Mouse (Mus musculus) lung, postnatal 0 days (tissue): Measurements from ENCODE around the gene Colgalt2. TPM values are rescaled to one million over a fixed set of nuclear protein-coding genes. Genes with fewer than 3 reads are reported as not detected.

Experiments used
- ATAC-seq: fragments of 200-750 bp; cut with Nextera tagmentation; 2 replicates; pipeline ENCODE4 v1.8.0; 2017; ENCODE audit warnings: moderate library complexity
- DNase-seq: peaks from one replicate; pipeline ENCODE4 v3.0.0-alpha.2; 2016; ENCODE audit warnings: low spot score
- H3K27ac ChIP-seq: fragments of 300-500 bp; sonication (generic); 2 replicates; pipeline ENCODE4 v1.5.1; 2014; ENCODE audit warnings: antibody characterized with exemption, mild to moderate bottlenecking, low read length, mixed read lengths
- H3K27me3 ChIP-seq: fragments of 300-500 bp; sonication (generic); replicated peaks from 2 replicates; pipeline ENCODE4 v1.6.1; 2014; ENCODE audit warnings: low read length, mixed read lengths; ENCODE audit not compliant: insufficient read depth
- H3K36me3 ChIP-seq: fragments of 300-500 bp; sonication (generic); 2 replicates; pipeline ENCODE4 v1.6.1; 2014; ENCODE audit warnings: low read length, mixed read lengths; ENCODE audit not compliant: insufficient read depth
- H3K4me1 ChIP-seq: fragments of 300-500 bp; sonication (generic); 2 replicates; pipeline ENCODE4 v1.6.1; 2014; ENCODE audit warnings: antibody characterized with exemption, low read depth, low read length, mixed read lengths; ENCODE audit not compliant: insufficient read depth
- H3K4me2 ChIP-seq: fragments of 300-500 bp; sonication (generic); replicated peaks from 2 replicates; pipeline ENCODE4 v1.6.1; 2014; ENCODE audit warnings: low read depth, mild to moderate bottlenecking, low read length, moderate library complexity, mixed read lengths
- H3K4me3 ChIP-seq: fragments of 300-500 bp; sonication (generic); 2 replicates; pipeline ENCODE4 v1.5.1; 2014; ENCODE audit warnings: low read depth, low read length
- H3K9ac ChIP-seq: fragments of 300-500 bp; sonication (generic); replicated peaks from 2 replicates; pipeline ENCODE4 v1.6.1; 2014; ENCODE audit warnings: low read depth, mild to moderate bottlenecking
- H3K9me3 ChIP-seq: fragments of 300-500 bp; sonication (generic); 2 replicates; pipeline ENCODE4 v1.6.1; 2016; ENCODE audit warnings: low read length, mixed read lengths
- CTCF ChIP-seq: IDR thresholded peaks from 2 replicates; pipeline ENCODE4 v1.5.1; 2016; ENCODE audit warnings: antibody characterized with exemption, mild to moderate bottlenecking
- EP300 ChIP-seq: IDR thresholded peaks from 2 replicates; pipeline ENCODE4 v1.6.1; 2016; ENCODE audit warnings: antibody characterized with exemption, mild to moderate bottlenecking, control low read depth
- WGBS: fragments of 180-500 bp; shearing (Covaris S2); extraction: QIAGEN DNeasy Blood & Tissue Kit; methylation state at CpG from one replicate; pipeline ENCODE4 v1.1.7; 2014; 5-methylcytosine and 5-hydroxymethylcytosine counted together
- polyA plus RNA-seq: library from polyadenylated mRNA; unstranded; fragments of >200 nt; fragmentation: Nextera tagmentation; extraction: Ambion mirVana; gene quantifications from 2 replicates; pipeline ENCODE4 v1.2.1, GENCODE M21; 2015

Gene Colgalt2
- polyA plus RNA-seq, 1 experiment from 2014 or later: 3.6 TPM

DNA sequence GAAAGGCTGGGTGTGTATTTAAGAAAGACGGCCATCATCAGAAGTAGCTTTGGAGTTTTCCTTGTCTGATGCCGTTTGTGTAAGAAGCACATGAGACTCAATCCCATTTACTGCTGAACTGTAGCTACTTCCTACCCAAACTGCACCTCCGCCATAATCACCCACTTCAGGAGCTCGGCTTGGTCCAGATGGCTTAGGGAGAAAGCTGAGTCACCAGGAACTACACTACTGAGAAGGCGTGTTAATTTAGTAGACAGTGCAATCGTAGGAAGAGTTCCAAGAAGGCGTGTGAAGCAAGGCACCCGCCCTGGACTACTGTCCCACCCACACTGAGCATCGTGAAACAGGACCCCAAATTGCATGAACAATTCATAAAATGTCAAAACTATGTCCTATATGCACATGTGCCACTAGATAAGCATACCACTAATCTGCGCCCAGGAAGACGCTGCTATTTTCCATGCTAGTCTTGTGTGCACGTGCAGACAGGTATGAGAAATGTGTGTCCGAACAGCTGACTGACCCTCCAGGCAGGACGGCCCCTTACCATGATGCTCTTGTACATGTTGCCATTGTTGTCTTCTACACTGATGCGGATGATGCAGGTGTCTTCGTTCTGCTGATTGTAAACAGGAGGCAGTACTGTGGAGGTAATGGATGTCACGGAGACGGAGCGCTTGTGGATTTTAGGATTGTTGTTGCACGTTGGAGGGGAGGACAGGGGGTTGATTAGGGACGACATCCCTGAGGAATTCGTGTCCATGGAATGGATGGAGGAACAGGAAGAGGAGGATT lies 124.7 kb downstream of the Colgalt2 start:
- TF ChIP-seq CTCF: no peak
- TF ChIP-seq EP300: no peak
- DNase-seq: no peak
- Histone ChIP-seq H3K4me3 (no peak overlapping the region), H3K4me1 (no peaks in the 10 kb centered on the region), H3K9me3 (no peaks in the 10 kb centered on the region), H3K4me2 (no peak overlapping the region), H3K9ac (no peak overlapping the region), H3K36me3 (peaks cover 20% of the 10 kb centered on the region), H3K27me3 (no peaks in the 10 kb centered on the region), H3K27ac (no peak overlapping the region)
- no peak for ATAC-seq
- WGBS: 73% methylated on average over 22 of the region's 22 CpGs

DNA sequence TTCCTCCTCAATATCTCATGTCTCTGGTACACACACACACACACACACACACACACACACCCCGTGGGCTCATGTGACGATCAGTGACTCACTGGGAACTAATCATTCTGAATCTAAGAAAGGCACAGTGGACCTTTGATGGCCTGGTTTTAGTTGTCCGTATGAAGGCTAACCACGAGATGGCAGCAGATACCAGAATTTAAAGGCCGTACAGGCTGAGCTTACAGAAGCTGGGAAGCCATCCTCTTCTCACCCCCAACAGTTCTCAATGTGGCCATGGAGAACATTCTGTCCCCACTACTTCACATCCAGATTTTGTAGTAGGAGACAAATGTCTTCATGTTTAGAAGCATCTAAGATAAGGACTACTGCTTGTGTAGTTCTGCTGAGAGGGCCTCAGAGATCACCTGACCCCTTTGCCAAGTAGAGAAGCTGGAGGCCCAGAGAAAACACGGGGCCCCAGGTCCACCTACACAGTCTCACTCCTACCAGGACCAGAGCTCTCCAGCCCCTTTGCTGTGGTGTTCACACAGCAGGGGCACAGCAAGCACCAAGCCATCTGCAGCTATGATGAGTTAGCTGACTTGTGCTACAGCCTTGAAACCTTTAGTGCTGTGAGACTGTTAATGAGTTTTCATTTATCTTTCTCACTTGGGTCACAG lies 125.5 kb downstream of the Colgalt2 start:
- Histone ChIP-seq H3K27me3 (no peaks in the 10 kb centered on the region), H3K9me3 (no peaks in the 10 kb centered on the region), H3K27ac (peak overlapping the region; percentile 39), H3K4me2 (no peak overlapping the region), H3K4me3 (no peak overlapping the region), H3K36me3 (peaks cover 16% of the 10 kb centered on the region), H3K4me1 (no peaks in the 10 kb centered on the region), H3K9ac (no peak overlapping the region)
- DNase-seq (peak; percentile 94), ATAC-seq (peak; percentile 89)
- 16% methylated on average over 6 of the region's 6 CpGs for WGBS
- peak; percentile 81 for TF ChIP-seq EP300
- TF ChIP-seq CTCF: peak; percentile 91

DNA sequence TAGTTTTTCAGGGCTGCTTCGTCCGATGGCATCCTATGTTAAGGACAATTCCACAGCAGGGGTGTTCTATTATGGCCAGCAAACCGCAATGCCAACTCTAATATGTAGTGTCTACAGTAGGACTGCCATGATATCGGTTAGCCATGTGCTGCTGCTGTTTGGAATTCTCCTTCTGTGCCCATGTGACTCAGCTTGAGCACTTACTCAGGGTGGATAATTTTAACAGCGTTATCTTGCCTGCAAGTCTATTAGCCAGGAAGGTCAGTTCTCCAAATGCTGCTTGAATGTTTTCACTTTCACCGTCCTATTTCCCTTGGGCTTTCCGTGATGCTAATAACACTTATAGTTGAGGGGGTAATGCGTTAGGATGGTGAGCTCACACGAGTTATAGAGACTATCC lies 126.5 kb downstream of the Colgalt2 start:
- Histone ChIP-seq H3K4me1 (no peaks in the 10 kb centered on the region), H3K27ac (no peak overlapping the region), H3K9ac (no peak overlapping the region), H3K27me3 (no peaks in the 10 kb centered on the region), H3K4me2 (no peak overlapping the region), H3K36me3 (peaks cover 9% of the 10 kb centered on the region; the same call in 1 of the 2 replicates), H3K4me3 (no peak overlapping the region), H3K9me3 (no peaks in the 10 kb centered on the region)
- 75% methylated on average over 9 of the region's 9 CpGs for WGBS
- no peak for DNase-seq
- no peak for TF ChIP-seq CTCF
- ATAC-seq: no peak

DNA sequence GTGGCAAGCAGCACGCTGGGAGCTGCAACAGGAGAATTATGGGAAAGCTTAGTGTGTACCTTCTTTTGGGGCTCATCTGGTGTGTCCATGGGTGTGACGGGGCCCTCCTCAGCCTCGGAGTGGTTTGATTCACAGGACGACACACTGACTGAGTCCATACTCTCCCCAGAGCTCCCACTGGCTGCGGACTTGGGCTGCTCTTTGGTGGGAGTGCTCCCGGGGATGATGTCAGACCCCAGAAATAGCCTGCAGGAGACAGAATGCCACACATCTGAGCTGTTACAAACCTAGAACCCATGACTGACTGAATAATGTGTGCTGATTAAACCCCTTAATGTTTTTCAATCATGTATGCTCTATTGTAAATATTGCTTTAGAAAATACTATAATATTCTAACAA lies 128.6 kb downstream of the Colgalt2 start:
- ATAC-seq: no peak

DNA sequence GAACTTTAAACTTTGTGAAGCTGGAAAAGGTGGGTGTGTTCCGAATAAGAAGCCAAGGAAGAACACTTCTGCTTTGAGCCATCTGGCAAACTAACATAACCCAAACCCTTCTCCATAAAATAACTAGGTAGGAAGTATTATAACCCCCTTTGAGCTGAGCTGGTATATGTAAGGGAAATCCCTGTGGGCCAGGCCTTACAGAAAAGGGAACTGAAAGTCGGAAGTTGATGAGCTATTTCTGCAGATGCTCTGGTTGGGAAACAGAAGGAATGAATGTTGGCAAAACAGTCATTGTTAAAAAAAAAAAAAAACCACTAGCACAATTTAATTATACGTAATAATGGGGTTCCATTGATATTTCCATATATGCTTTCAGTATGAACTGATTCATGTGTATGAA lies 129.1 kb downstream of the Colgalt2 start:
- DNase-seq (peak; percentile 42), ATAC-seq (no peak)
- H3K9ac ChIP-seq: no peak overlapping the region
- H3K9me3 ChIP-seq: no peaks in the 10 kb centered on the region
- no peak for TF ChIP-seq CTCF
- TF ChIP-seq EP300: no peak
- no peak overlapping the region for H3K27ac ChIP-seq
- no peaks in the 10 kb centered on the region for H3K27me3 ChIP-seq
- WGBS: 85% methylated on average over 3 of the region's 3 CpGs
- H3K4me2 ChIP-seq: no peak overlapping the region
- H3K4me1 ChIP-seq: no peaks in the 10 kb centered on the region; the same call in 1 of the 2 replicates
- no peak overlapping the region for H3K4me3 ChIP-seq
- H3K36me3 ChIP-seq: peaks cover 10% of the 10 kb centered on the region; the same call in 1 of the 2 replicates

More for the DNA sequence above, 128.6 kb downstream of the Colgalt2 start:
- H3K9me3 ChIP-seq: no peaks in the 10 kb centered on the region
- no peak for DNase-seq
- no peaks in the 10 kb centered on the region; the same call in 1 of the 2 replicates for H3K4me1 ChIP-seq
- H3K27ac ChIP-seq: no peak overlapping the region
- H3K9ac ChIP-seq: no peak overlapping the region
- no peak overlapping the region for H3K4me2 ChIP-seq
- WGBS: 66% methylated on average over 6 of the region's 6 CpGs
- H3K4me3 ChIP-seq: no peak overlapping the region
- TF ChIP-seq EP300 (no peak), CTCF (no peak)
- no peaks in the 10 kb centered on the region for H3K27me3 ChIP-seq
- peaks cover 6% of the 10 kb centered on the region; the same call in 1 of the 2 replicates for H3K36me3 ChIP-seq

DNA sequence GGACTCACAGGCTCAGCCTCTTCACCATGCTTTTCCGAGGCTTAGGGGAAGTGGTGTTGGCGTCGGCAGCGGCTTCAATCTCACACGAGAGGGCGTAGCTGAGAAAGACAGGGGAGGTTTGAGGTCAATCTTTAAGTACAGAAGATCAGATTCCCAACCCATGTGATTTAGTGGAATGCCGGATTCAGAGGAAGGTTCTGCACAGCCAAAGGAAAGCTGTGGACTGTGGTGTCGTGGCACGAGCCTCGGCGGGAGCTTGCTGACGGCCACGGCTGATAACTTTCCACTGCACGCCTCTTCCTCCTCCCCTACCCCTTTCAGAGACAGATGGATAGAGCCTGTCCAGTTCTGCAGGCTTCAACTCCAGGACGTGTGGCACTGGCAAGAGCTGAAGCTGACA lies 131.9 kb downstream of the Colgalt2 start:
- no peaks in the 10 kb centered on the region; the same call in 1 of the 2 replicates for H3K4me1 ChIP-seq
- H3K4me3 ChIP-seq: no peak overlapping the region
- H3K4me2 ChIP-seq: no peak overlapping the region
- WGBS: 35% methylated on average over 15 of the region's 15 CpGs
- ATAC-seq: peak; percentile 63
- H3K27ac ChIP-seq: no peak overlapping the region
- no peak overlapping the region for H3K9ac ChIP-seq
- no peaks in the 10 kb centered on the region for H3K9me3 ChIP-seq
- H3K27me3 ChIP-seq: no peaks in the 10 kb centered on the region
- peak; percentile 81 for DNase-seq
- H3K36me3 ChIP-seq: peaks cover 8% of the 10 kb centered on the region; the same call in 1 of the 2 replicates
- peak; percentile 57 for TF ChIP-seq CTCF
- no peak for TF ChIP-seq EP300
